Mouse (Mus musculus) cerebellum, adult 2 months (tissue): Measurements from ENCODE around the gene Dnajb2. TPM values are rescaled to one million over a fixed set of nuclear protein-coding genes. Genes with fewer than 3 reads are reported as not detected.
"Not testable (repeated sequence)": the region's sequence is repeated elsewhere in the genome, so short reads cannot be mapped to it uniquely, and the experiment has no call there.

Experiments used
- DNase-seq, 2 experiments: peaks; one replicate each; pipeline ENCODE4 v3.0.0; 2021
- H3K27ac ChIP-seq: fragments of 200-500 bp; 2 replicates; pipeline ENCODE4 v1.5.1; 2012; ENCODE audit warnings: low read length, control low read depth, inconsistent platforms; ENCODE audit not compliant: insufficient read depth
- H3K27me3 ChIP-seq: fragments of 200-500 bp; 2 replicates; pipeline ENCODE4 v1.6.1; 2012; ENCODE audit warnings: inconsistent platforms, mild to moderate bottlenecking, low read length, moderate library complexity; ENCODE audit not compliant: control insufficient read depth, insufficient read depth
- H3K4me1 ChIP-seq: fragments of 200-500 bp; 2 replicates; pipeline ENCODE4 v1.6.1; 2011; ENCODE audit warnings: low read length; ENCODE audit not compliant: control insufficient read depth, insufficient read depth
- H3K4me3 ChIP-seq: fragments of 200-500 bp; replicated peaks from 2 replicates; pipeline ENCODE3; 2011; ENCODE audit warnings: mild to moderate bottlenecking, low read depth, low read length, control low read depth; ENCODE audit not compliant: insufficient read depth
- CTCF ChIP-seq: fragments of 200-500 bp; IDR thresholded peaks from 2 replicates; pipeline ENCODE4 v1.5.1; 2011; ENCODE audit warnings: low read depth, mild to moderate bottlenecking, control low read depth, low read length, moderate library complexity, borderline replicate concordance; ENCODE audit not compliant: insufficient read depth
- POLR2A ChIP-seq: fragments of 200-500 bp; IDR thresholded peaks from 2 replicates; pipeline ENCODE4 v1.6.1; 2011; ENCODE audit warnings: low read length, control low read depth, borderline replicate concordance; ENCODE audit not compliant: insufficient read depth
- WGBS: fragments of 180-500 bp; shearing (Covaris S2); methylation state at CpG from one replicate; pipeline ENCODE4 v1.1.7; 2018; 5-methylcytosine and 5-hydroxymethylcytosine counted together
- polyA plus RNA-seq: library from polyadenylated mRNA; depleted of rRNA; stranded (reverse); fragments of >200 nt; gene quantifications from 2 replicates; pipeline ENCODE4 v1.2.3, GENCODE M21; 2012

Dnajb2 gene
- polyA plus RNA-seq, 1 experiment = 153 TPM

GRCm38 (mm10) chr1:75231224-75231623 lies 5.0 kb upstream of the Dnajb2 start:
- TF ChIP-seq CTCF (no peak), POLR2A (no peak)
- Histone ChIP-seq H3K27me3 (no peaks in the 10 kb centered on the region), H3K4me1 (peaks cover 10% of the 10 kb centered on the region), H3K27ac (no peak overlapping the region), H3K4me3 (no peak overlapping the region)
- 87% methylated on average over 4 of the region's 4 CpGs for WGBS
- DNase-seq = no peak

GRCm38 (mm10) chr1:75231664-75232152 lies 4.5 kb upstream of the Dnajb2 start, which contains the start of gene A630095N17Rik:
A630095N17Rik (minus strand) TSS chr1:75232102.
- no peak for DNase-seq
- TF ChIP-seq CTCF (no peak), POLR2A (no peak)
- Histone ChIP-seq H3K27ac (no peak within 1 kb of the TSS), H3K4me3 (no peak within 1 kb of the TSS), H3K4me1 (peaks cover 10% of the 10 kb centered on the region), H3K27me3 (no peaks in the 10 kb centered on the region)
- 77% methylated on average over 5 of the region's 5 CpGs for WGBS

GRCm38 (mm10) chr1:75232489-75232888 lies 3.7 kb upstream of the Dnajb2 start:
- not testable (repeated sequence) for H3K27me3 ChIP-seq, H3K27ac ChIP-seq, H3K4me3 ChIP-seq, DNase-seq
- H3K4me1 ChIP-seq = peaks cover 10% of the 10 kb centered on the region
- WGBS = 78% methylated on average over 4 of the region's 4 CpGs

GRCm38 (mm10) chr1:75234606-75235005 lies 1.6 kb upstream of the Dnajb2 start:
- under 1% methylated on average over 8 of the region's 8 CpGs for WGBS
- no peak overlapping the region for H3K27ac ChIP-seq

GRCm38 (mm10) chr1:75239591-75239990 lies 3.4 kb downstream of the Dnajb2 start:
- TF ChIP-seq POLR2A (no peak), CTCF (no peak)
- H3K27me3 ChIP-seq = no peaks in the 10 kb centered on the region
- no peak overlapping the region for H3K4me3 ChIP-seq
- peaks cover 29% of the 10 kb centered on the region for H3K4me1 ChIP-seq
- H3K27ac ChIP-seq = peak overlapping the region; percentile 77; the same call in 1 of the 2 replicates
- peak; percentile 63 to 79 for DNase-seq
- WGBS = 23% methylated on average over 10 of the region's 10 CpGs

More at GRCm38 (mm10) chr1:75234606-75235005, 1.6 kb upstream of the Dnajb2 start:
- H3K4me3 ChIP-seq = no peak overlapping the region
- H3K27me3 ChIP-seq = no peaks in the 10 kb centered on the region
- peak; percentile 84 to 89 for DNase-seq
- H3K4me1 ChIP-seq = peaks cover 24% of the 10 kb centered on the region
- peak; percentile 90 for TF ChIP-seq CTCF
- no peak for TF ChIP-seq POLR2A

- no peak overlapping the region for H3K27ac ChIP-seq
- no peaks in the 10 kb centered on the region for H3K27me3 ChIP-seq
- WGBS = 85% methylated on average over 14 of the region's 14 CpGs
- no peak for DNase-seq
- H3K4me1 ChIP-seq = peaks cover 35% of the 10 kb centered on the region
- no peak for TF ChIP-seq POLR2A
- no peak for TF ChIP-seq CTCF
- H3K4me3 ChIP-seq = no peak overlapping the region
These were observed 7.2 kb downstream of the Dnajb2 start for GRCm38 (mm10) chr1:75243411-75243810.

- Histone ChIP-seq H3K27ac (no peak overlapping the region), H3K27me3 (no peaks in the 10 kb centered on the region), H3K4me1 (peaks cover 31% of the 10 kb centered on the region), H3K4me3 (no peak overlapping the region)
- WGBS = 78% methylated on average over 12 of the region's 12 CpGs
- TF ChIP-seq POLR2A (no peak), CTCF (no peak)
- DNase-seq = no peak
These were observed 8.1 kb downstream of the Dnajb2 start for GRCm38 (mm10) chr1:75244175-75244826.

- Histone ChIP-seq H3K27ac (no peak overlapping the region), H3K27me3 (no peaks in the 10 kb centered on the region), H3K4me3 (no peak overlapping the region), H3K4me1 (peaks cover 26% of the 10 kb centered on the region)
- TF ChIP-seq POLR2A = no peak
- TF ChIP-seq CTCF = no peak
- DNase-seq = peak; percentile 58 to 63
- WGBS = 18% methylated on average over 4 of the region's 4 CpGs
These were observed 8.6 kb downstream of the Dnajb2 start for GRCm38 (mm10) chr1:75244836-75245235.
